Mouse (Mus musculus) intestine, postnatal 0 days (tissue): ENCODE measurements at regions not wholly inside any gene's neighbourhood (a gene's known extent, or its start where the extent isn't known, plus 50 kb on each side); places are given as distances from the start of the nearest gene placed in this dataset.

Source experiments
- ATAC-seq: fragments of 200-750 bp; cut with Nextera tagmentation; 2 replicates; pipeline ENCODE4 v1.8.0; 2017; ENCODE audit warnings: mild to moderate bottlenecking, moderate TSS enrichment, moderate library complexity
- H3K27ac ChIP-seq: fragments of 300-500 bp; sonication (generic); 2 replicates; pipeline ENCODE4 v1.5.1; 2014; ENCODE audit warnings: mild to moderate bottlenecking, low read depth, low read length, moderate library complexity
- H3K27me3 ChIP-seq: fragments of 300-500 bp; sonication (generic); replicated peaks from 2 replicates; pipeline ENCODE4 v1.6.1; 2014; ENCODE audit warnings: low read length, mixed read lengths; ENCODE audit not compliant: control insufficient read depth, insufficient read depth
- H3K36me3 ChIP-seq: fragments of 300-500 bp; sonication (generic); 2 replicates; pipeline ENCODE4 v1.6.1; 2014; ENCODE audit warnings: mild to moderate bottlenecking, moderate library complexity; ENCODE audit not compliant: control insufficient read depth, insufficient read depth
- H3K4me1 ChIP-seq: fragments of 300-500 bp; sonication (generic); replicated peaks from 2 replicates; pipeline ENCODE4 v1.6.1; 2014; ENCODE audit warnings: antibody characterized with exemption, low read length, mixed read lengths; ENCODE audit not compliant: control insufficient read depth, insufficient read depth
- H3K4me2 ChIP-seq: fragments of 300-500 bp; sonication (generic); replicated peaks from 2 replicates; pipeline ENCODE4 v1.6.1; 2014; ENCODE audit warnings: low read depth, mild to moderate bottlenecking, moderate library complexity
- H3K4me3 ChIP-seq: fragments of 300-500 bp; sonication (generic); 2 replicates; pipeline ENCODE4 v1.5.1; 2014; ENCODE audit warnings: low read depth, low read length
- H3K9ac ChIP-seq: fragments of 300-500 bp; sonication (generic); 2 replicates; pipeline ENCODE4 v1.6.1; 2014; ENCODE audit warnings: mild to moderate bottlenecking, low read depth, low read length
- H3K9me3 ChIP-seq: fragments of 300-500 bp; sonication (generic); 2 replicates; pipeline ENCODE4 v1.6.1; 2016; ENCODE audit warnings: mixed run types; ENCODE audit not compliant: control insufficient read depth
- CTCF ChIP-seq: sonication (generic); IDR thresholded peaks from 2 replicates; pipeline ENCODE4 v1.5.1; 2016; ENCODE audit warnings: low read depth, mild to moderate bottlenecking, control low read depth, antibody characterized with exemption, moderate library complexity
- WGBS: fragments of 180-500 bp; shearing (Covaris S2); extraction: QIAGEN DNeasy Blood & Tissue Kit; methylation state at CpG from one replicate; pipeline ENCODE4 v1.1.7; 2014; 5-methylcytosine and 5-hydroxymethylcytosine counted together

DNA sequence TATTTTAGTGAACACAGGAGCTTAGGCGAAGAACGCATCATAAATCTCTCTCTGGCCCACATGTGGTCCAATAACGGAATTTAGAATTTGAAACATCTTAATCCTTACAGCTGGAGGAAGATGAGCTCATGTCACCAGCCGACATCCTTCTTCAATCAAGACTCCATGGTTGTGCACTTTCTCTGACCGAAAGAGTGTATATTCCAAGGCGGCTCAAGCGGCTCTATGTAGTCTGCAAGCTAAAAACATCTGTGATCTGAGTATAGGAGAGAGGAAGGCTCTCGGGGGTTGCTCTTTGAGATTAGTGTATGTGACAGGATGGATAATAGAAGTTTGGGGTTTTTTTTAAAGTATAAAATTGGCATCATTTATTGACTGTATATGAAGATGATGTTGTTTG, 689.9 kb upstream of the Sox9 start:
- Histone ChIP-seq H3K27me3 (no peaks in the 10 kb centered on the region), H3K4me1 (no peaks in the 10 kb centered on the region), H3K36me3 (no peaks in the 10 kb centered on the region), H3K4me2 (no peak overlapping the region), H3K9me3 (no peaks in the 10 kb centered on the region), H3K9ac (no peak overlapping the region), H3K27ac (no peak overlapping the region), H3K4me3 (no peak overlapping the region)
- ATAC-seq = no peak
- no peak for TF ChIP-seq CTCF
- WGBS = 63% methylated on average over 8 of the region's 8 CpGs

DNA sequence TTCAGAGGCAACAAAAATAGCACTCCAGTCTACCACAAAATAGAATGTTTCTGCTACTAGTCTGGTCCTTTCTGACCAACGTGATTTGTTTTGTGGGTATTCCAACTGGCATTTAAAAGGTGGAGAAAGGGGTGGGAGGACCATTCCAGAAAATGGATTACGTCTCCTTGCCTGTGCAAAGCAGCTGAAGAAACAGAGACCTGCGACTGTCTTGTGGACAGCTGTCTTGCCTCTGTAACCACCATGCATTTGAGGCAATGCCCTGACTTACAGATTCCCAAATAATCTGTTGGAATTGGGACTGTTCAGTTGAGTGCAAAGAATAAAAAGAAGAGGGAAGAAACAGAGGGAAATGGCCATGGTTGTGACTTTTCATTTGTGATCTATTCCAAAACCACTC, 687.0 kb upstream of the Sox9 start:
- no peaks in the 10 kb centered on the region for H3K4me1 ChIP-seq
- ATAC-seq = no peak
- H3K36me3 ChIP-seq = no peaks in the 10 kb centered on the region
- WGBS = 71% methylated on average over 3 of the region's 3 CpGs
- H3K27me3 ChIP-seq = no peaks in the 10 kb centered on the region
- H3K4me2 ChIP-seq = no peak overlapping the region
- H3K9me3 ChIP-seq = no peaks in the 10 kb centered on the region
- H3K27ac ChIP-seq = no peak overlapping the region
- no peak overlapping the region for H3K4me3 ChIP-seq
- no peak for TF ChIP-seq CTCF
- no peak overlapping the region for H3K9ac ChIP-seq

DNA sequence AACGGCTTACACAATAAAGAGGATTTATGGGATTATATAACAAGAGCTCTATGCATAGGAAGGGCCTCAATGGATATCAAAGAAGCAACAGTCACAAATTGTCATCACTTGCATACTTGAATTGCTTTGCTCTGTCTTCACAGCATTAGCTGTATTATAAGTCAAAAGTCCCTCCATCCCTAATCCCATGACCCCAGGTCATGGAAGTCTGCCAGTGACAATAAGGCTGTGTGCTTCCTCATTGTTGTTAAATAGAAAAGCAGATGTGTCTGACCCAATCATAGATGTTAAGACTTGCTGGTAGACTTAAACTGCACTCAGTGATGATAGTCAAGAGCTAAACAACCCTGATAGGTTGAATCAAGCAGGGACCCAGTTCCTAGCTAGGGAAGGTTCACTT, 683.9 kb upstream of the Sox9 start:
- H3K36me3 ChIP-seq = no peaks in the 10 kb centered on the region
- H3K4me3 ChIP-seq = no peak overlapping the region
- WGBS = 84% methylated on average over 1 of the region's 1 CpGs
- H3K27me3 ChIP-seq = no peaks in the 10 kb centered on the region
- no peak overlapping the region for H3K4me2 ChIP-seq
- no peak for ATAC-seq
- TF ChIP-seq CTCF = no peak
- no peak overlapping the region for H3K9ac ChIP-seq
- H3K9me3 ChIP-seq = no peaks in the 10 kb centered on the region
- H3K27ac ChIP-seq = no peak overlapping the region
- no peaks in the 10 kb centered on the region for H3K4me1 ChIP-seq

DNA sequence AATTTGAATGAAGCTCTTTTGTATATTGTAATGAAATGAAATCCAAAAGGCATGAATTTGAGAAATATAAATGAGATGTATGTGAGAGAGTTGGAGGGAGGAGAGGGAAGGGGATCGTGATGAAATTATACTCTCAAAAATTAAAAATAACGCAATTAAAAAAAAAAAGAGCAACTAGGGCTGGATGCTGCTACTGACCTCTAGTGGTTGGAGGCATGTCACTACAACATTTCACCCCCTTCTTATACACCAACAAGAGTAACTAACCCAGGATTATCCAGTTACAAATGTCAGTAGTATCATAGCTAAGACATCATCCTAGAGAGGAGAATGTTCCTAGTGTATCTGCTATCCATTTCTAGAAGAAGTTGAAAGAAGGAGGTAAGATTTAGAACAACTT, 678.8 kb upstream of the Sox9 start:
- WGBS = 59% methylated on average over 2 of the region's 2 CpGs
- H3K9me3 ChIP-seq = no peaks in the 10 kb centered on the region

DNA sequence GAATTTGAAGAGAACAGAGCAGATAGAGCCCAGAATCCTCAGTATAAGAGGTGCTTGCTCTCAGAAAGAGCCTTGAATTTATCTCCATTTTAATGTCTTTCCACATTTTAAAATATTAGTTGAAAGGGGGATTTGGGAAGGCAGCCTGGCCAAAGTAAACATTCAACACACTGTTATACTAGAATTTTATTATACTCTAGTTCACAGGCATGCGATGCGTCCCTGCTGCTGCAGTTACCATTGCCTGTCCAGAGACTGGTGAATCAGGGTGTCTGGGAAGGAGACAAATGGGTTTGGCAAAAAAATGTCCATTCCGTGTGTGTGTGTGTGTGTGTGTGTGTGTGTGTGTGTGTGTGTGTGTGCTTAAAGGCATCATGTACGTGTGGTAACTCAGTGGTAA, 675.1 kb upstream of the Sox9 start:
- Histone ChIP-seq H3K27me3 (no peaks in the 10 kb centered on the region), H3K4me3 (no peak overlapping the region), H3K4me1 (no peaks in the 10 kb centered on the region), H3K9ac (no peak overlapping the region), H3K27ac (no peak overlapping the region), H3K4me2 (no peak overlapping the region), H3K9me3 (no peaks in the 10 kb centered on the region), H3K36me3 (no peaks in the 10 kb centered on the region)
- ATAC-seq = no peak
- WGBS = 47% methylated on average over 4 of the region's 4 CpGs
- no peak for TF ChIP-seq CTCF

More for the DNA sequence above, 678.8 kb upstream of the Sox9 start:
- no peak overlapping the region for H3K27ac ChIP-seq
- no peaks in the 10 kb centered on the region for H3K4me1 ChIP-seq
- no peak for ATAC-seq
- H3K27me3 ChIP-seq = no peaks in the 10 kb centered on the region
- no peak overlapping the region for H3K4me2 ChIP-seq
- H3K9ac ChIP-seq = no peak overlapping the region
- TF ChIP-seq CTCF = peak; percentile 76
- H3K4me3 ChIP-seq = no peak overlapping the region
- no peaks in the 10 kb centered on the region for H3K36me3 ChIP-seq

DNA sequence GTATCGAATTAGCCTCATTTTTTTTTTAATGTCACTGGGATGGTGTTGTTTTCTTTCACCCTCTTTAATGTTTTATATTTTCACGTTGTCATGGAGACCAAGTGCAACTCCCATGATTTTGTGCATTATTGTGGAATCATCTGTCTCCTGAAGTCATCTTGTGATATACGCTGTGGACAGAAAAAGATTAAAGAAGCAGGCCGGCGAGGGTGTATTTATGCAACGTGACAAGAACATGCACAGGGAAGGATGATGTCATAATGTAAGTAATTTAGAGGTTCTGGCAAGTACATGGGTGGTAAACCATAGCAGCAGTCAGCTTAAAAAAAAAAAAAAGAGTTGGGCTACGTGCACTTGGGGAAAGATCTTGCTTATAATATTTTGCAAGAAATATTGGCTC, 674.7 kb upstream of the Sox9 start:
- WGBS = 59% methylated on average over 7 of the region's 7 CpGs
- Histone ChIP-seq H3K4me2 (no peak overlapping the region), H3K9ac (no peak overlapping the region), H3K4me3 (no peak overlapping the region), H3K27me3 (no peaks in the 10 kb centered on the region), H3K4me1 (no peaks in the 10 kb centered on the region), H3K9me3 (no peaks in the 10 kb centered on the region), H3K36me3 (no peaks in the 10 kb centered on the region), H3K27ac (no peak overlapping the region)
- TF ChIP-seq CTCF = no peak
- no peak for ATAC-seq

DNA sequence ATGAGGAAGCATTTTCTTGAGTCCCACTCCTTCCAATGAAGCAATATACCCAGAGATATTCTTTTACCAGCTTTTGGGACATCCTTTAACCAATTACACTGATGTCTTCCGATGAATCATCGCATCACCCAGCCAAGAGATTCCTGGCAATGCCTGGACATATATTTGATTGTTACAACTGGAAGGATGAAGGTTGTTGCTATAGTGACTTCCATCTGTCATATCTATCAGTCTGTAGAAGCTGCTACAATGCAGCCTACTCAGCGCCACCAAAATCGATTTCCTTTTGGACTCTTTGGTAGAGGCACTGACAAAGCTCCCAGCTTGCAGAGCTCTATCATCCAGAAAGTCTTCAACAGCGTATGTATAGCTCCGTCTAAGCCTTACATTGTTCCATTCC, 661.0 kb upstream of the Sox9 start:
- no peak for ATAC-seq
- Histone ChIP-seq H3K27ac (no peak overlapping the region), H3K27me3 (no peaks in the 10 kb centered on the region), H3K4me3 (no peak overlapping the region), H3K36me3 (no peaks in the 10 kb centered on the region), H3K9ac (no peak overlapping the region), H3K4me1 (no peaks in the 10 kb centered on the region), H3K9me3 (no peaks in the 10 kb centered on the region), H3K4me2 (no peak overlapping the region)
- TF ChIP-seq CTCF = no peak
- WGBS = 86% methylated on average over 6 of the region's 6 CpGs
